Mouse (Mus musculus): ENCODE results near the gene Usp19.
A peak's percentile ranks its signal among the peaks of the same experiment; 100 is the strongest.

The Usp19 gene

GRCm38 (mm10) chr9:108466219-108466618 lies 24.2 kb upstream of the Usp19 start:
- DNase-seq (ENCODE audit: low spot score in 2 of 2), result no peak

DNA sequence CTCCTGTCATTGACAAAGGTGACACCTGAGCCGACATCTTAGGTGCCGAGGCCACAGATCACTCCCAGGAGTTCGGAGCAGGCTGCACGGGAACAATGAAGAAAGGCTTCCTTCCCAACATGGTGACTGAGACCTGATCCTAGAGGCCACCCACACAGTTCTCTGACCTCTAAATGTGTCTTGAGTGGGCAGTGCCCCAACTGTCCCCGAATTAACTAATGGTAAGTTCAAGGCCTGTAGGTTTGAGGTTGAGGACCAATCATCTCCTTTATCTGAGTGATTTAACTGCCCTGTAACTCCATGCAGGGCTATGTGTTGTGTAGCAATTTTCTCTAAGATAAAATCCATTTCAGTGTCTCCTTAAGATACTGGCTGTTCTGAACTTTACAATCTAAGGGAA lies 21.0 kb upstream of the Usp19 start:
- no peak for DNase-seq (ENCODE audit: low spot score in 2 of 2)

GRCm38 (mm10) chr9:108469845-108470244 lies 20.6 kb upstream of the Usp19 start:
- no peak for DNase-seq (ENCODE audit: low spot score in 2 of 2)

- DNase-seq (ENCODE audit: low spot score in 2 of 2), result no peak
Measured at GRCm38 (mm10) chr9:108474528-108474927, 15.9 kb upstream of the Usp19 start.

- no peak for DNase-seq (ENCODE audit: low spot score in 2 of 2)
Measured at GRCm38 (mm10) chr9:108478638-108479156, 11.7 kb upstream of the Usp19 start.

- no peak for DNase-seq (ENCODE audit: low spot score in 2 of 2)
Measured at GRCm38 (mm10) chr9:108479241-108479640, 11.2 kb upstream of the Usp19 start.

GRCm38 (mm10) chr9:108479721-108480351 lies 10.6 kb upstream of the Usp19 start, which contains the start of gene Lamb2:
Gene Lamb2 (plus strand): TSS chr9:108479736.
- no peak for DNase-seq (ENCODE audit: low spot score in 2 of 2)

- DNase-seq (ENCODE audit: low spot score in 2 of 2), result no peak
Measured at GRCm38 (mm10) chr9:108480813-108481519, 9.4 kb upstream of the Usp19 start.

GRCm38 (mm10) chr9:108481520-108482210 lies 8.7 kb upstream of the Usp19 start:
- no peak for DNase-seq (ENCODE audit: low spot score in 2 of 2)

DNA sequence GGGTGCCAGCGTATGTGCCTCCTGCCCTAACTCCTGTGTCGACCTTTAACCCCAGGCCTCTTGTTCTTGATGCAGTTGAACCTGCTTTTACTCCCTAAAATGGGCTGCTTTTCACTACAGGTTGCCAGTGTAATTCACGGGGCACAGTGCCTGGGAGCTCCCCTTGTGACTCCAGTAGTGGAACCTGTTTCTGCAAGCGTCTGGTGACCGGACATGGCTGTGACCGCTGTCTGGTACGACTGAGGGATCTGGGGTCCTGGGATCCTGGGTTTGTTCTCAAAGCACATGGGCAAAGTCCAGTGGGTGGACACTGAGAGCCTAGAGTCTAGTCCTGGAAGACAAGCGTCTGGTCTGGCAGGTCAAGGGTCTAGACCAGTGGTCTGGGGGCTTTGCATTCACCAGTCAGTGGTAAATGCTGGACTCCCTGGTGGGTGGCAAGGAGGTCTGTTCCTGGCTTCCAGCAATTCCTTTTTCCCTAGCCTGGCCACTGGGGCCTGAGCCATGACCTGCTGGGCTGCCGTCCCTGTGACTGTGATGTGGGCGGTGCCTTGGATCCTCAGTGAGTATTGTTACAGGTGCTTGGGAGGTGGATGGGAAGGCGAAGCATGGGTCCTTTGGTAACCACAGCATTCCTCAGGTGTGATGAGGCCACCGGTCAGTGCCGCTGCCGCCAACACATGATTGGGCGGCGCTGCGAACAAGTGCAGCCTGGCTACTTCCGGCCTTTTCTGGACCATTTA lies 7.2 kb upstream of the Usp19 start:
- no peak for DNase-seq (ENCODE audit: low spot score in 2 of 2)

- DNase-seq (ENCODE audit: low spot score in 2 of 2), result no peak
Measured at GRCm38 (mm10) chr9:108484021-108484420, 6.4 kb upstream of the Usp19 start.

- DNase-seq (ENCODE audit: low spot score in 2 of 2), result no peak
Measured at GRCm38 (mm10) chr9:108485301-108485875, 5.0 kb upstream of the Usp19 start.

- DNase-seq (ENCODE audit: low spot score in 2 of 2), result no peak
Measured at GRCm38 (mm10) chr9:108486973-108487530, 3.4 kb upstream of the Usp19 start.

DNA sequence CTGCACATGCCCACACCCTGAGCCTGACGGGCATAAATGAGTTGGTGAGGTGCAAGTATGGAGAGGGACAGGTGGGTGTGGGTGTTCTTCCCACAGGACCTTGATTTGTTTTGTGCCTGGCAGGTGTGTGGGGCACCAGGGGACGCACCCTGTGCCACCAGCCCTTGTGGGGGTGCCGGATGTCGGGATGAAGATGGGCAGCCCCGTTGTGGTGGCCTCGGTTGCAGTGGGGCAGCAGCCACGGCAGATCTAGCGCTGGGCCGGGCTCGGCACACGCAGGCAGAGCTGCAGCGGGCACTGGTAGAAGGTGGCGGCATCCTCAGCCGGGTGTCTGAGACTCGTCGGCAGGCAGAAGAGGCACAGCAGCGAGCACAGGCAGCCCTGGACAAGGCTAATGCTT lies 2.0 kb upstream of the Usp19 start:
- DNase-seq (ENCODE audit: low spot score in 2 of 2), result no peak

DNA sequence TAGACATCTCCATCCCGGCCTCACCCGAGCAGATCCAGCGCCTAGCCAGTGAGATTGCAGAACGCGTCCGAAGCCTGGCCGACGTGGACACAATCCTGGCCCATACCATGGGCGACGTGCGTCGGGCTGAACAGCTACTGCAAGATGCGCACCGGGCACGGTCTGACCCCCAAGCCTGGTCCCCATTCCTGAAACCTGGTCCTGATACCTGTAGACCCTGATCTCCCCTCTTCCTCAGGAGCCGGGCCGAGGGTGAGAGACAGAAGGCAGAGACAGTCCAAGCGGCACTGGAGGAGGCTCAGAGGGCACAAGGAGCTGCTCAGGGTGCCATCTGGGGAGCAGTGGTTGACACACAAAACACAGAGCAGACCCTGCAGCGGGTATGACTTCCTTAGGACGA lies 1.2 kb upstream of the Usp19 start:
- no peak for DNase-seq (ENCODE audit: low spot score in 2 of 2)

- no peak for DNase-seq (ENCODE audit: low spot score in 2 of 2)
Measured at GRCm38 (mm10) chr9:108489702-108490558, 472 bp upstream of the Usp19 start.

GRCm38 (mm10) chr9:108491286-108491580 lies 831 bp downstream of the Usp19 start:
- DNase-seq (ENCODE audit: low spot score in 2 of 2), result no peak

DNA sequence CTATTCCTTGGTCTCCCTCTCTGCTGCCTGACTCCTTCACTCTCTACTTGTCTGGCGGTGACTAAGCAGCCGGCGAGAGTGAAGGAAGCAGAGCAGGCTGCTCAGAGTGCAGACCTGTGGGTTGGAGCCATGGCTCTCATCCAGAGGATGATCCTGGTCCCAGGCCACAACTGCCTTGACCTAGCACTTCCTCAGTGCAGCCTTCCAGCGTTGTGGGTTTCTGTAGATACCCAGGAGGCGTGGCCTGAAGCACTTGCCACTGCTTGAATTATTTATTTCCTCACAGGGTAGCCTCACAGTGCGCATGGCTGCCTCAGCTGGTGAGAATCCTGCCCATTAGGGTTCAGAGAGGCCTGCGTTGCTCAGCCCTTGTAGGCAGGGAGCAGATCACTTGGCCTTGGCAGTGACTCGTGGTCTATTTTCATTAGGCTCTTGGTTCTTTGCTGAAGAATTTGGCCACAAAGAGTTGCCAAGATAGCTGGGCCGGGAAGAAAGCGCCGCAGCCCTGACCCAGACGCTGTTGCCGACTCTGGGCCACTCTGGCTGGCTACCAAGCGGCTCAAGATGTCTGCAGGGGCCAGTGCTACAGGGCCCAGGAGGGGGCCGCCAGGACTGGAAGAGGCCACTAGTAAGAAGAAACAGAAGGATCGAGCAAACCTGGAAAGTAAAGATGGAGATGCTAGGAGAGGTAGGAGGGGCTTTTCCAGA lies 1.8 kb downstream of the Usp19 start:
- DNase-seq (ENCODE audit: low spot score in 2 of 2), result peak in 1 of 2 experiments; percentile 37

DNA sequence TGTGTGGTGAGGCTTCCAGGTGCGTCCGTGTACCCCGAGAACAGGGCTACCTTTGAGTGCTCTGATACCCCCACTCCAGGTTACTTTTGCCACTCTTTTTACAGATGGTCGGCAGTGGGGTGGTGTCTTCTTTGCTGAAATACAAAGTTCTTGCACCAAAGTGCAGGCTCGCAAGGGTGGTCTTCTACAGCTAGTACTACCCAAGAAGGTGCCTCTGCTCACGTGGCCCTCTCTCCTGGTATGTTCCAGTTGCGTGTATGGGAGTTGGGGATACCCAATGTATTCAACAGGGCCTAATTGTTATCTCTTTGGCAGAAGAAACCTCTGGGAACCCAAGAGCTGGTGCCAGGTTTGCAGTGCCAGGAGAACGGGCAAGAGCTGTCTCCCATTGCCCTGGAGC lies 2.8 kb downstream of the Usp19 start:
- DNase-seq (ENCODE audit: low spot score in 2 of 2), result no peak
